7 mouse cellular contexts compared by ENCODE assay signal in genomic region chr13:74292167-74292566, GRCm38 (mm10). TPM values are rescaled to one million over a fixed set of nuclear protein-coding genes. Genes with fewer than 3 reads are reported as not detected.
DNase-seq lines count a peak whose midpoint lies in the region; ATAC-seq and TF ChIP-seq lines count a peak whose summit lies in the region.

TSS of gene Ahrr (minus strand) at chr13:74292331.

- H3K9me3 ChIP-seq in hindbrain, embryonic 15.5 days: no peaks in the 10 kb centered on the region
- no peaks in the 10 kb centered on the region for H3K9me3 ChIP-seq in midbrain, embryonic 15.5 days

- peak within 1 kb of the TSS; percentile 24 for H3K4me3 ChIP-seq in hindbrain, embryonic 15.5 days
- H3K4me3 ChIP-seq in liver, adult 2 months (ENCODE audit: insufficient read depth, low read depth, low read length): no peak within 1 kb of the TSS
- H3K4me3 ChIP-seq in midbrain, embryonic 15.5 days: peak within 1 kb of the TSS; percentile 26

- no peak within 1 kb of the TSS for H3K9ac ChIP-seq in hindbrain, embryonic 15.5 days
- H3K9ac ChIP-seq in liver, adult 2 months (ENCODE audit: low read depth, low read length): no peak within 1 kb of the TSS
- no peak within 1 kb of the TSS for H3K9ac ChIP-seq in midbrain, embryonic 15.5 days

- H3K27me3 ChIP-seq in hindbrain, embryonic 15.5 days: peaks cover 6% of the 10 kb centered on the region; the same call in 1 of the 2 replicates
- no peaks in the 10 kb centered on the region for H3K27me3 ChIP-seq in liver, adult 2 months (ENCODE audit: control insufficient read depth, insufficient read depth, low read length)
- 0 out of 2 replicates have a peak, but pooled peaks cover 11% of the 10 kb centered on the region for H3K27me3 ChIP-seq in midbrain, embryonic 15.5 days (replicated peaks)

- no peaks in the 10 kb centered on the region for H3K4me1 ChIP-seq in hindbrain, embryonic 15.5 days (replicated peaks)
- no peaks in the 10 kb centered on the region for H3K4me1 ChIP-seq in liver, adult 2 months (ENCODE audit: control insufficient read depth, insufficient read depth, low read length)
- H3K4me1 ChIP-seq in midbrain, embryonic 15.5 days: peaks cover 6% of the 10 kb centered on the region; the same call in 1 of the 2 replicates

- no peak within 1 kb of the TSS for H3K27ac ChIP-seq in hindbrain, embryonic 15.5 days (replicated peaks)
- H3K27ac ChIP-seq in liver, adult 2 months (replicated peaks; ENCODE audit: insufficient read depth, low read depth, low read length): no peak within 1 kb of the TSS
- H3K27ac ChIP-seq in midbrain, embryonic 15.5 days: no peak within 1 kb of the TSS

- peak; percentile 39; the same call in 1 of the 2 replicates for TF ChIP-seq CTCF in brain, embryonic 14.5 days (IDR thresholded peaks at IDR 0.05; ENCODE audit: borderline replicate concordance, extremely low read depth, insufficient read depth, insufficient read length)
- TF ChIP-seq CTCF in liver, adult 2 months (IDR thresholded peaks at IDR 0.05; ENCODE audit: low read depth, low read length): peak; percentile 28; the same call in 1 of the 2 replicates

- 1% methylated on average over 27 of the region's 27 CpGs for WGBS in hindbrain, embryonic 15.5 days
- 2% methylated on average over 27 of the region's 27 CpGs for WGBS in liver, adult 2 months
- 3% methylated on average over 27 of the region's 27 CpGs for WGBS in midbrain, embryonic 15.5 days

- peak; percentile 52 for DNase-seq in WW6 (ENCODE audit: low read depth, low spot score)
- DNase-seq in brain, embryonic 14.5 days (ENCODE audit: low read depth): peak; percentile 49
- DNase-seq in frontal cortex, postnatal 36 days (ENCODE audit: low spot score in 2 of 2): peak; percentile 25 to 50
- DNase-seq in liver, adult 2 months (ENCODE audit: extremely low read depth, low read depth, low spot score): no peak
- DNase-seq in thymus, adult 18-20 months: peak; percentile 13 to 18

- no peaks in the 10 kb centered on the region for H3K79me2 ChIP-seq in liver, adult 2 months (ENCODE audit: control insufficient read depth, insufficient read depth, low read length)

- ATAC-seq in hindbrain, embryonic 15.5 days (ENCODE audit: low FRiP score, low read depth): peak; percentile 34; the same call in 1 of the 2 replicates
- ATAC-seq in midbrain, embryonic 15.5 days (replicated peaks): no peak; the same call in 1 of the 2 replicates

- H3K36me3 ChIP-seq in hindbrain, embryonic 15.5 days: no peaks in the 10 kb centered on the region
- H3K36me3 ChIP-seq in liver, adult 2 months (ENCODE audit: control insufficient read depth, insufficient read depth, low read length): no peaks in the 10 kb centered on the region
- H3K36me3 ChIP-seq in midbrain, embryonic 15.5 days (replicated peaks): no peaks in the 10 kb centered on the region

- TF ChIP-seq POLR2A in brain, embryonic 14.5 days (IDR thresholded peaks at IDR 0.05; ENCODE audit: borderline replicate concordance, extremely low read depth, insufficient read depth, insufficient read length, poor library complexity, severe bottlenecking): no peak
- no peak for TF ChIP-seq POLR2A in liver, adult 2 months (IDR thresholded peaks at IDR 0.05; ENCODE audit: extremely low read depth, insufficient read depth, low read length)

- H3K4me2 ChIP-seq in hindbrain, embryonic 15.5 days: peak within 1 kb of the TSS; percentile 48
- peak within 1 kb of the TSS; percentile 54 for H3K4me2 ChIP-seq in midbrain, embryonic 15.5 days

RNA-seq across cellular contexts. Expression of gene Ahrr, which starts in this region (rescaled TPM):
- 2.0 and 2.5 TPM in 2 replicates for polyA plus RNA-seq in brain, embryonic 14.5 days (2012; rRNA removed)
- 0.26 and 0.64 TPM in 2 replicates for polyA plus RNA-seq in hindbrain, embryonic 15.5 days (2015; fragmentation: Nextera tagmentation; extraction: Ambion mirVana)
- total RNA-seq in liver, adult 2 months (2014; rRNA removed): 0.18 and 0.20 TPM in 2 replicates
- 0.07 TPM in 1 of 2 replicates, not detected in the other for polyA plus RNA-seq in liver, adult 2 months (2012; rRNA removed)
- polyA plus RNA-seq in midbrain, embryonic 15.5 days (2015; fragmentation: Nextera tagmentation; extraction: Ambion mirVana): 0.43 and 0.88 TPM in 2 replicates

Comparison
In these comparisons a context has a peak if more than half of its experiments do, and no peak if none do; other contexts are left out.
1. Peak in ATAC-seq, H3K4me3 ChIP-seq and H3K4me2 ChIP-seq in hindbrain, embryonic 15.5 days; RNA of the gene not detected or under 1 TPM.